Mouse (Mus musculus): Measurements from ENCODE around the gene Gm853.
"Not testable (repeated sequence)": the region's sequence is repeated elsewhere in the genome, so short reads cannot be mapped to it uniquely, and the experiment has no call there.

Gene Gm853

GRCm38 (mm10) chr4:130222179-130222578, at the start of gene Gm853:
TSS of gene Gm853 (minus strand) at chr4:130222401.
- DNase-seq (ENCODE audit: low read depth, low spot score): no peak

GRCm38 (mm10) chr4:130270611-130271347, 48.6 kb upstream of the Gm853 start:
- no peak for DNase-seq (ENCODE audit: low read depth, low spot score)

- DNase-seq (ENCODE audit: low read depth, low spot score): no peak
Observed at GRCm38 (mm10) chr4:130270089-130270488, 47.9 kb upstream of the Gm853 start.

- DNase-seq (ENCODE audit: low read depth, low spot score): no peak
Observed at GRCm38 (mm10) chr4:130268736-130269135, 46.5 kb upstream of the Gm853 start.

GRCm38 (mm10) chr4:130267069-130267468, 44.9 kb upstream of the Gm853 start:
- DNase-seq (ENCODE audit: low read depth, low spot score): no peak

- no peak for DNase-seq (ENCODE audit: low read depth, low spot score)
Observed at GRCm38 (mm10) chr4:130266601-130267000, 44.4 kb upstream of the Gm853 start.

GRCm38 (mm10) chr4:130264698-130265349, 42.6 kb upstream of the Gm853 start:
- DNase-seq (ENCODE audit: low read depth, low spot score): no peak

- no peak for DNase-seq (ENCODE audit: low read depth, low spot score)
Observed at GRCm38 (mm10) chr4:130264131-130264530, 41.9 kb upstream of the Gm853 start.

- DNase-seq (ENCODE audit: low read depth, low spot score): no peak
Observed at GRCm38 (mm10) chr4:130260406-130260805, 38.2 kb upstream of the Gm853 start.

GRCm38 (mm10) chr4:130252441-130253157, 30.4 kb upstream of the Gm853 start:
- DNase-seq (ENCODE audit: low read depth, low spot score): peak; percentile 97

GRCm38 (mm10) chr4:130251763-130252162, 29.6 kb upstream of the Gm853 start:
- no peak for DNase-seq (ENCODE audit: low read depth, low spot score)

- no peak for DNase-seq (ENCODE audit: low read depth, low spot score)
Observed at GRCm38 (mm10) chr4:130251172-130251705, 29.0 kb upstream of the Gm853 start.

- DNase-seq (ENCODE audit: low read depth, low spot score): no peak
Observed at GRCm38 (mm10) chr4:130248636-130249035, 26.4 kb upstream of the Gm853 start.

- peak; percentile 87 for DNase-seq (ENCODE audit: low read depth, low spot score)
Observed at GRCm38 (mm10) chr4:130246132-130246531, 23.9 kb upstream of the Gm853 start.

- DNase-seq (ENCODE audit: low read depth, low spot score): no peak
Observed at GRCm38 (mm10) chr4:130244749-130245148, 22.5 kb upstream of the Gm853 start.

- DNase-seq (ENCODE audit: low read depth, low spot score): not testable (repeated sequence)
Observed at GRCm38 (mm10) chr4:130243621-130244020, 21.4 kb upstream of the Gm853 start.

- no peak for DNase-seq (ENCODE audit: low read depth, low spot score)
Observed at GRCm38 (mm10) chr4:130242956-130243355, 20.8 kb upstream of the Gm853 start.

GRCm38 (mm10) chr4:130240695-130241094, 18.5 kb upstream of the Gm853 start:
- DNase-seq (ENCODE audit: low read depth, low spot score): no peak

- no peak for DNase-seq (ENCODE audit: low read depth, low spot score)
Observed at GRCm38 (mm10) chr4:130237607-130238006, 15.4 kb upstream of the Gm853 start.

GRCm38 (mm10) chr4:130236361-130236760, 14.2 kb upstream of the Gm853 start:
- no peak for DNase-seq (ENCODE audit: low read depth, low spot score)

GRCm38 (mm10) chr4:130224071-130224470, 1.9 kb upstream of the Gm853 start:
- DNase-seq (ENCODE audit: low read depth, low spot score): no peak

GRCm38 (mm10) chr4:130220176-130220575, 2.0 kb downstream of the Gm853 start:
- DNase-seq (ENCODE audit: low read depth, low spot score): no peak

All from c-Kit-negative CD71-positive TER-119-positive erythroid progenitor cells, embryonic 14.5 days (primary cell).